Mouse (Mus musculus): ENCODE data around the gene Ngrn.

The Ngrn gene

GRCm38 (mm10) chr7:80260625-80261371 is at the start of gene Ngrn:
Gene Ngrn (plus strand): TSS chr7:80261215.
- peak; percentile 94 for DNase-seq

DNA sequence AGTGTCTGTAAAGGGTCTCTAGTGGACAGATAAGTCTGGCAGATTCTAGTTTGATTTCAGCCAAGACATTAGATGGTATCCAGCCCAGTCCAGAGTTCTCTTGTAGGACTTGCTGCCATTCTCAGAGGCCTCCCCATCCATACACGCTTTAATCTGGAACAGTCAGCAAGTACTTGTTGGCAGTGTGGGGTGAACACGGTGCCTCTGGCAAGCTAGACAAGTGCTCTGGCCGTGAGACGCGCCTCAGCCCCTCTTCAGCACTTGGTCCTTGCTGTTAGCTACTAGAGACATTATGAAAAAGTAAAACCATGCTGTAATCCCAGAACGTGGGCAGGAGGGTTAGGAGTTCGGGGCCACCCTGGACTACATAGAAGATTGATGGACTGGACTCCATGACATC is 47.4 kb upstream of the Ngrn start:
- no peak for DNase-seq

DNA sequence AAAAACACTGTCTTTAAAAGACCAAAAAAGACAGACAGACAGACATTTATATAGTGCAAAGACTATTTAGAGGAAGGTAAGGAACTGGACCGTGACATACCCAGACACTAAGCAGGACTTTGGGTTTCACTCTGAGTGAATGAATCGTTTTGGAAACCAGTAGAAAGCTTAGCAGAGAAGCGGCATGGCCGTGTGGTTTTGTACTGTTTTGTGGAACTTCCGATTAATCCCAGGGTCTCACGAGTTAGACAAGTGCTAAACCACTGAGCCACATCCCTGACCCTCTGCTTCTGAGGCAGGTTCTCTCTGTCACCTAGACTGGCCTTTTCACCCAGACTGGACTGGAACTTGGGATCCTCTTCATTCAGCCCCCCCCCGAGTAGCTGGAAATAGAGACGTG is 46.6 kb upstream of the Ngrn start:
- DNase-seq = no peak

- peak; percentile 73 to 89 for DNase-seq
Observed at GRCm38 (mm10) chr7:80215398-80215797, 45.6 kb upstream of the Ngrn start.

DNA sequence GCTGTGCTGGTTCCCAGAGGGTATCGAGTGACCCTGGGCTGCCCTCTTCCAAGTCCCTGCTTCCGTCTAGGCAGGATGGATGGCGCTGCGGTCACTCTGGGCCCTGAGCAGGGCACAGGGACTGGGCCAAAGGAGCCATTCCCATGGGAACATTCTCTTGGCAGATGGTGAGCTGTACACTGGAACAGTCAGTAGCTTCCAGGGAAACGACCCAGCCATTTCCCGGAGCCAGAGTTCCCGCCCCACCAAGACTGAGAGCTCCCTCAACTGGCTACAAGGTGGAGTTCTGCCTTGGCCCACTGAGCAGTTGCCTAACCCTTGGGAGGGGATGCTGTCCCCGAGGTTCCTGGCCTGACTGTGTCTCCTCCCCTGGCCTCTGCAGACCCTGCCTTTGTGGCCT is 44.4 kb upstream of the Ngrn start:
- peak; percentile 60 to 74 for DNase-seq

DNA sequence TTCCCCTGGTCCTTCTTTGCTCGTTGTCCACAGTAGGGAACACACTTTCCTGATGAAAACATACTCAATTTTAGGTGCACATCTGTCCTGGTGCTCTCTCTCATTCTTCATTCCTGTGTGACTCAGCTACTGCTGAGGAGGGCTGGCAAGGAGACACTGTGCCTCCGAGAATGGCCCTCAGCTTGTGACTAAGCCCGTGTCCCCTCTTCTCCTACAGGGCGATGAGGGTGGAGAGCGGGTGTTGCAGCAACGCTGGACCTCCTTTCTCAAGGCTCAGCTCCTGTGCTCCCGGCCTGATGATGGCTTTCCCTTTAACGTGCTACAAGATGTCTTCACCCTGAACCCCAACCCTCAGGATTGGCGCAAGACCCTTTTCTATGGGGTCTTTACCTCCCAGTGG is 42.3 kb upstream of the Ngrn start:
- DNase-seq = no peak

- DNase-seq = no peak
Observed at GRCm38 (mm10) chr7:80220237-80220797, 40.7 kb upstream of the Ngrn start.

- DNase-seq = no peak
Observed at GRCm38 (mm10) chr7:80221179-80221750, 39.8 kb upstream of the Ngrn start.

GRCm38 (mm10) chr7:80227065-80227464 is 34.0 kb upstream of the Ngrn start:
- DNase-seq = no peak

GRCm38 (mm10) chr7:80230196-80230595 is 30.8 kb upstream of the Ngrn start:
- peak; percentile 36 to 62 for DNase-seq

DNA sequence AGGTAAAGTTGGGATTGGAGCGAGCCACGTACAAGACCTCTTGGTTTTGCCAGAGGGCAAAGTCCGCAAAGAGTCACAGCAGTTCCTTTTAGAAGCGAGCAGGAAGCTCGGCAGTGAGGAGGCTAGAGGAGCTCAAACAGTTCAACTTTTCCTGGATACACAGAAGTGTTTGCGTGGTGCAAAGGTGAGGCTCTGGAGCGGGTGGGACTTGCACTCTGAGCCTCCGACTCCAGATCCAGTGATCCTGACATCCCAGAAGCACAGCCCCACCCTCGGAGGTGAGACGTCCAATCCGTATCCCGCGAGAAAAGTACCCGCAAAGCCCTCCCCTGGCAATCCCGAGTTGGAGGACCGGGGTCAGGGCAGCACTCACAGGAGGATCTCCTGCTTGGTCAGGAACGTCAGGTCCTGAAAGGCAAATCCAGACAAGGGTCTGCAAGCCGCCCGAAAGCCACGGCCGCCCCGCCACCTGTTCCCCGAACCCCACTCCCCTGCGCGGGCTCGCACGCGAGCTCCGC is 29.0 kb upstream of the Ngrn start:
- peak; percentile 79 to 82 for DNase-seq

GRCm38 (mm10) chr7:80232489-80233029 is 28.5 kb upstream of the Ngrn start, which contains the start of the genes Cib1 and Gdpgp1:
Gene Cib1 (minus strand): TSS chr7:80232813.
Gene Gdpgp1 (plus strand): TSS chr7:80232865.
- DNase-seq = peak; percentile 97 to 98

DNA sequence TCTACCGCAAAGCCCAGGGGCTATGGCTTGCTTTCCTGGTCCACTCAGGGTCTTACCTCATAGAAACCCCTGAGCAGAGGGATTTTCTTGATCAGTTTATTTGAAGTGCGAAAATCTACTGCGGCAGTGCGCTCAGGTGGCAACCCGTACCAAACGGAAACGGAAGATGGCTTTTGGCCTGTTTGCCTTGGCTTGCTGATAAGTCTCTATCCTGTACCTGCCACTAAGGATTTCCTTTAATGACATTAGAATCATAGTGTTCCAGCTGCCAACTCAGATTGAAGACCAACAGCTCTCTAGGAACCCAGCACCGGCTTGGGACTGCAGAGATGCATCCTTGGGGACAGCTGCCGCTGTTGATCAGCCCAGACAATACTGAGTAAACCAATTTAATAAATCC is 27.2 kb upstream of the Ngrn start:
- no peak for DNase-seq

DNA sequence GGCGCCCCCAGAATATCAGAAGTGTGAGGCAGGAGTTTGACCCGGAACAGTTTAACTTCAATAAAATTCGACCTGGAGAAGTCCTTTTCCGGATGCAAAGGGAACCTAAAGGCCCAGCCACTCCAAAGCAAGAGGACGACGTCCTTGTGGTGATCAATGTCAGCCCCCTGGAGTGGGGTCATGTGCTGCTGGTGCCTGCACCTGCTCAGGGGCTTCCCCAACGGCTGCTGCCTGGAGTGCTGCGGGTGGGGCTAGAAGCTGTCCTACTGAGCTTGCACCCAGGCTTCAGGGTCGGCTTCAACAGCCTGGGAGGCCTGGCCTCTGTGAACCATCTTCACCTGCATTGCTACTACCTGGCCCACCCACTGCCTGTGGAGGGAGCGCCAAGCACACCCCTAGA is 22.5 kb upstream of the Ngrn start:
- DNase-seq = no peak

- no peak for DNase-seq
Observed at GRCm38 (mm10) chr7:80241661-80242060, 19.4 kb upstream of the Ngrn start.

GRCm38 (mm10) chr7:80244851-80245250 is 16.2 kb upstream of the Ngrn start:
- DNase-seq = no peak

DNA sequence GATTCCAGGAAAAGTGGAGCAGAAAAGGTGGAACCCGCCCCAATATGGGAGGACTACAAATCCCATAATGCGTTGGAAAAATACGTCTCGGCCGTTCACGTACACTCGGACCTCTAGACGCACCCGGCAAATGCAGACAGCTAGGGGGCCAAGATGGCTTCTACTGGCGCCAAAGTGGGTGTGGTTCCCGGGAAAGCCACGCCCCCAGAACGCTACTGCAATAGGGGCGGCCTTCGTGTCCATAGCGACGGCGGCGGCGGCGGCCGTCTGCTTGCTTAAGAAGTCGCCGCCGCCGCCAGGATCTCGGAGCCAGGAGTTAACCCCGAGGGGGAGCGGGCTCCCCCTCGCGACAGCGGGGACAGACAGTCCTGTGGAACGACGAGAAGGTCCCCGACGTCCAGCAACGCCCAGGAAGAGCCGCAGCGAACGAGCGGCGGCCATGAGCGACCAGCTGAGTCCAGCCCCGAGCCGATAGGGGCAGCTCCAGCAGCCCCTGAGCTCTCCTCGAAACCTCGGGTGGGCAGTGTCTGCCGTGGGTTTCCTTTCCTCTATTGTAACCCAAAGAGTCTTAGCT is 14.8 kb upstream of the Ngrn start, which contains the start of gene Ttll13:
Ttll13 (plus strand) TSS at position 229 of the 574 bp plus-strand sequence.
- DNase-seq = peak; percentile 99

DNA sequence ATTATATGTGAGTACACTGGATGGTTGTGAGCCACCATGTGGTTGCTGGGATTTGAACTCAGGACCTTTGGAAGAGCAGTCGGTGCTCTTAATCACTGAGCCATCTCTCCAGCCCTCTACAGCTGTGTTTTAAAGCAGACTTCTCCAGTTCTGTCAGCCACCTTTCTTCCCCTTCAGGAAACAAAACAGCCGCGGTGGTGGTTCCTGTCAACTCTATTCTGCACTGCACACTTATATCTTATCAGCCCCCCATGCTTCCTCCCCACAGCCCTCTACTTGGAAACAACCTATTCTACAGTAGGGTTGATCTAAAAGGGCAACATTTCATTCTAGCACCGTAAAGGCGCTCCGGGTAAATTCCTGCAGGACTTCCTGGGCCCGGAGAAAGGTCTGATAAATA is 14.2 kb upstream of the Ngrn start:
- DNase-seq = no peak

- DNase-seq = no peak
Observed at GRCm38 (mm10) chr7:80252437-80252836, 8.6 kb upstream of the Ngrn start.

DNA sequence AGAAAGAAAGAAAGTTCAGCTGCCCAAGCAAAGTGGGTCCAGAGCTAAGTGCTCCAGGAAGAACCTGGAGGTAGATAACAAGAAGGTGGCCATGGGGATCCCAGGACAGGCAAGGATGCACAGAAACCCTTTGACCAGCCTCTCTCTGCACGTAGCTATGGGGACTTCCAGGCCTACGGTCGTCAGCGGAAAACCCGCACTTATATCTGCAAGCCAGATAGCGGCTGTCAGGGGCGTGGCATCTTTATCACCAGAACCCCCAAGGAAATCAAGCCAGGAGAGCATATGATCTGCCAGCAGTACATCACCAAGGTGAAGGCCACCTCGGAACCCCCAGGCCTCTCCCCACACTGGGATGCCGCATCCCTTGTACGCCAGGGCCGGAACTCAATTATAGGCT is 8.1 kb upstream of the Ngrn start:
- no peak for DNase-seq

DNA sequence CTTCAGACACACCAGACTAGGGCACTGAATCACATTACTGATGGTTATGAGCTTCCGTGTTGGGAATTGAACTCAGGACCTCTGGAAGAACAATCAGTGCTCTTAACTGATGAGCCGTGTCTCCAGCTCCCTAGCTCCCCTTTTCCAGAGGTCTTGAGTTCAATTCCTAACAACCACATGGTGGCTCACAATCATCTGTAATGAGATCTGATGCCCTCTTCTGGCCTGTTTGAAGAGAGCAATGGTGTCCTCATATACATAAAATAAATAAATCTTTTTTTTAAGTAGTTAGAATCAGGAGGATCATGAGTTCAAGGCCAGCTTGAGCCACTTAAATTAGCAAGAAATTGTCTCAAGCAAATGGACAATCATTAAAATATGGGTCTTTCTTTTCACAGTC is 5.0 kb upstream of the Ngrn start:
- no peak for DNase-seq

- DNase-seq = no peak
Observed at GRCm38 (mm10) chr7:80257706-80258105, 3.3 kb upstream of the Ngrn start.

- DNase-seq = peak in 1 of 2 experiments; percentile 6
Observed at GRCm38 (mm10) chr7:80261372-80261990, 466 bp downstream of the Ngrn start.
